In genomic region chr3:26971276-26971675, GRCm38 (mm10) we compare ENCODE assay signal across 21 mouse cellular contexts.
"Had no signal": no experiment of that assay in that cellular context is flagged by ENCODE, and none has a peak within 500 bp of the region (broad histone marks: within the 10 kb centered on the region; RNA-seq: fewer than 3 reads in every experiment).

No protein-coding gene starts in this region.

- H3K4me1 ChIP-seq: limb, embryonic 10.5 days; limb, embryonic 13.5 days; liver, embryonic 12.5 days; liver, embryonic 15.5 days; lung, embryonic 15.5 days; megakaryocyte, embryonic 14.5 days; midbrain, embryonic 13.5 days had no signal

- H3K27me3 ChIP-seq: limb, embryonic 13.5 days; liver, embryonic 12.5 days; liver, embryonic 15.5 days; lung, embryonic 15.5 days; megakaryocyte, embryonic 14.5 days; midbrain, embryonic 13.5 days had no signal

- H3K9ac ChIP-seq: limb, embryonic 13.5 days; liver, embryonic 12.5 days; liver, embryonic 15.5 days; lung, embryonic 15.5 days; midbrain, embryonic 13.5 days had no signal

- H3K9me3 ChIP-seq: limb, embryonic 10.5 days; limb, embryonic 13.5 days; liver, embryonic 12.5 days; liver, embryonic 15.5 days; lung, embryonic 15.5 days; megakaryocyte, embryonic 14.5 days; midbrain, embryonic 10.5 days; midbrain, embryonic 13.5 days had no signal

- ATAC-seq: inflammation-experienced regulatory T-cells, adult 6 months; intestine, postnatal 0 days; liver, embryonic 12.5 days; midbrain, embryonic 13.5 days had no signal

- H3K4me2 ChIP-seq: limb, embryonic 13.5 days; liver, embryonic 12.5 days; liver, embryonic 15.5 days; lung, embryonic 15.5 days; midbrain, embryonic 13.5 days had no signal

- DNase-seq: layer of hippocampus, adult 9-11 months; liver; lung, adult 18-20 months; lung, postnatal 36 days; right cerebral cortex, adult 18-20 months; right cerebral cortex, postnatal 14 days; thymus, adult 2 months; thymus, postnatal 14 days; thymus, postnatal 4 days had no signal

- H3K27ac ChIP-seq: layer of hippocampus, adult 2 months; limb, embryonic 10.5 days; limb, embryonic 13.5 days; liver, embryonic 12.5 days; liver, embryonic 15.5 days; lung, embryonic 15.5 days; midbrain, embryonic 10.5 days; midbrain, embryonic 13.5 days; stomach, postnatal 0 days had no signal

- H3K36me3 ChIP-seq: limb, embryonic 10.5 days; limb, embryonic 13.5 days; liver, embryonic 12.5 days; liver, embryonic 15.5 days; lung, embryonic 15.5 days; midbrain, embryonic 10.5 days; midbrain, embryonic 13.5 days had no signal

- H3K4me3 ChIP-seq: layer of hippocampus, adult 2 months; limb, embryonic 10.5 days; limb, embryonic 13.5 days; liver, embryonic 12.5 days; liver, embryonic 15.5 days; lung, embryonic 15.5 days; megakaryocyte, embryonic 14.5 days; midbrain, embryonic 10.5 days; midbrain, embryonic 13.5 days had no signal
